Mouse (Mus musculus): ENCODE measurements around the gene Sema3a. TPM values are rescaled to one million over a fixed set of nuclear protein-coding genes. Genes with fewer than 3 reads are reported as not detected.

The Sema3a gene
- polyA plus RNA-seq, 1 experiment from 2014 or later, result 20.3 TPM

GRCm38 (mm10) chr5:13525597-13525996, 400.4 kb downstream of the Sema3a start:
- ATAC-seq (replicated peaks; ENCODE audit: low FRiP score) (no peak), DNase-seq (ENCODE audit: low spot score) (no peak)
- Histone ChIP-seq H3K4me2 (ENCODE audit: low read depth, low read length, severe bottlenecking) (no peak overlapping the region), H3K4me1 (replicated peaks; ENCODE audit: control insufficient read depth, insufficient read depth, low read length) (peaks cover 6% of the 10 kb centered on the region; the same call in 1 of the 2 replicates), H3K4me3 (ENCODE audit: low read depth, low read length) (no peak overlapping the region), H3K9ac (ENCODE audit: low read length) (no peak overlapping the region), H3K27ac (ENCODE audit: low read depth, low read length) (no peak overlapping the region), H3K36me3 (ENCODE audit: control insufficient read depth, insufficient read depth, low read length) (no peaks in the 10 kb centered on the region), H3K27me3 (ENCODE audit: control insufficient read depth, insufficient read depth, low read length) (no peaks in the 10 kb centered on the region), H3K9me3 (ENCODE audit: control insufficient read depth, low read length) (no peaks in the 10 kb centered on the region)
- WGBS, result 62% methylated on average over 3 of the region's 3 CpGs

- Histone ChIP-seq H3K27me3 (ENCODE audit: control insufficient read depth, insufficient read depth, low read length) (peaks cover 3% of the 10 kb centered on the region; the same call in 1 of the 2 replicates), H3K36me3 (ENCODE audit: control insufficient read depth, insufficient read depth, low read length) (no peaks in the 10 kb centered on the region), H3K9me3 (ENCODE audit: control insufficient read depth, low read length) (no peaks in the 10 kb centered on the region), H3K4me2 (ENCODE audit: low read depth, low read length, severe bottlenecking) (no peak overlapping the region), H3K4me3 (ENCODE audit: low read depth, low read length) (no peak overlapping the region), H3K9ac (ENCODE audit: low read length) (no peak overlapping the region), H3K27ac (ENCODE audit: low read depth, low read length) (no peak overlapping the region; the same call in 1 of the 2 replicates), H3K4me1 (replicated peaks; ENCODE audit: control insufficient read depth, insufficient read depth, low read length) (peaks cover 6% of the 10 kb centered on the region; the same call in 1 of the 2 replicates)
- no peak for ATAC-seq (replicated peaks; ENCODE audit: low FRiP score)
- WGBS, result 2% methylated on average over 7 of the region's 7 CpGs
- DNase-seq (ENCODE audit: low spot score), result peak; percentile 52
These were observed 401.8 kb downstream of the Sema3a start for GRCm38 (mm10) chr5:13527037-13527464.

GRCm38 (mm10) chr5:13529226-13529625, 404.0 kb downstream of the Sema3a start:
- WGBS, result 4% methylated on average over 4 of the region's 4 CpGs
- no peaks in the 10 kb centered on the region for H3K36me3 ChIP-seq (ENCODE audit: control insufficient read depth, insufficient read depth, low read length)
- no peaks in the 10 kb centered on the region for H3K9me3 ChIP-seq (ENCODE audit: control insufficient read depth, low read length)
- peaks cover 6% of the 10 kb centered on the region; the same call in 1 of the 2 replicates for H3K4me1 ChIP-seq (replicated peaks; ENCODE audit: control insufficient read depth, insufficient read depth, low read length)
- no peak overlapping the region for H3K4me2 ChIP-seq (ENCODE audit: low read depth, low read length, severe bottlenecking)
- DNase-seq (ENCODE audit: low spot score) (peak; percentile 57), ATAC-seq (replicated peaks; ENCODE audit: low FRiP score) (peak; percentile 94)
- H3K27me3 ChIP-seq (ENCODE audit: control insufficient read depth, insufficient read depth, low read length), result peaks cover 6% of the 10 kb centered on the region; the same call in 1 of the 2 replicates
- no peak overlapping the region for H3K27ac ChIP-seq (ENCODE audit: low read depth, low read length)
- no peak overlapping the region for H3K9ac ChIP-seq (ENCODE audit: low read length)
- no peak overlapping the region for H3K4me3 ChIP-seq (ENCODE audit: low read depth, low read length)

- Histone ChIP-seq H3K4me2 (ENCODE audit: low read depth, low read length, severe bottlenecking) (no peak overlapping the region), H3K27me3 (ENCODE audit: control insufficient read depth, insufficient read depth, low read length) (no peaks in the 10 kb centered on the region; the same call in 1 of the 2 replicates), H3K36me3 (ENCODE audit: control insufficient read depth, insufficient read depth, low read length) (no peaks in the 10 kb centered on the region), H3K27ac (ENCODE audit: low read depth, low read length) (no peak overlapping the region), H3K9me3 (ENCODE audit: control insufficient read depth, low read length) (no peaks in the 10 kb centered on the region), H3K4me1 (replicated peaks; ENCODE audit: control insufficient read depth, insufficient read depth, low read length) (no peaks in the 10 kb centered on the region), H3K9ac (ENCODE audit: low read length) (no peak overlapping the region), H3K4me3 (ENCODE audit: low read depth, low read length) (no peak overlapping the region)
- no peak for ATAC-seq (replicated peaks; ENCODE audit: low FRiP score)
- WGBS, result 8% methylated on average over 2 of the region's 2 CpGs
- DNase-seq (ENCODE audit: low spot score), result peak; percentile 52
These were observed 422.4 kb downstream of the Sema3a start for GRCm38 (mm10) chr5:13547472-13548209.

GRCm38 (mm10) chr5:13548210-13548554, 423.0 kb downstream of the Sema3a start:
- Histone ChIP-seq H3K27ac (ENCODE audit: low read depth, low read length) (no peak overlapping the region), H3K9me3 (ENCODE audit: control insufficient read depth, low read length) (no peaks in the 10 kb centered on the region), H3K27me3 (ENCODE audit: control insufficient read depth, insufficient read depth, low read length) (no peaks in the 10 kb centered on the region; the same call in 1 of the 2 replicates), H3K4me3 (ENCODE audit: low read depth, low read length) (no peak overlapping the region), H3K36me3 (ENCODE audit: control insufficient read depth, insufficient read depth, low read length) (no peaks in the 10 kb centered on the region), H3K4me2 (ENCODE audit: low read depth, low read length, severe bottlenecking) (no peak overlapping the region), H3K4me1 (replicated peaks; ENCODE audit: control insufficient read depth, insufficient read depth, low read length) (no peaks in the 10 kb centered on the region), H3K9ac (ENCODE audit: low read length) (no peak overlapping the region)
- 21% methylated on average over 1 of the region's 1 CpGs for WGBS
- DNase-seq (ENCODE audit: low spot score) (no peak), ATAC-seq (replicated peaks; ENCODE audit: low FRiP score) (no peak)

GRCm38 (mm10) chr5:13549080-13549479, 423.9 kb downstream of the Sema3a start:
- H3K9ac ChIP-seq (ENCODE audit: low read length), result no peak overlapping the region
- no peaks in the 10 kb centered on the region for H3K4me1 ChIP-seq (replicated peaks; ENCODE audit: control insufficient read depth, insufficient read depth, low read length)
- ATAC-seq (replicated peaks; ENCODE audit: low FRiP score) (no peak), DNase-seq (ENCODE audit: low spot score) (no peak)
- H3K36me3 ChIP-seq (ENCODE audit: control insufficient read depth, insufficient read depth, low read length), result no peaks in the 10 kb centered on the region
- no peaks in the 10 kb centered on the region; the same call in 1 of the 2 replicates for H3K27me3 ChIP-seq (ENCODE audit: control insufficient read depth, insufficient read depth, low read length)
- WGBS, result 86% methylated on average over 5 of the region's 5 CpGs
- H3K27ac ChIP-seq (ENCODE audit: low read depth, low read length), result no peak overlapping the region
- H3K4me3 ChIP-seq (ENCODE audit: low read depth, low read length), result no peak overlapping the region
- no peak overlapping the region for H3K4me2 ChIP-seq (ENCODE audit: low read depth, low read length, severe bottlenecking)
- no peaks in the 10 kb centered on the region for H3K9me3 ChIP-seq (ENCODE audit: control insufficient read depth, low read length)

- H3K9ac ChIP-seq (ENCODE audit: low read length), result no peak overlapping the region
- H3K9me3 ChIP-seq (ENCODE audit: control insufficient read depth, low read length), result no peaks in the 10 kb centered on the region
- H3K27me3 ChIP-seq (ENCODE audit: control insufficient read depth, insufficient read depth, low read length), result no peaks in the 10 kb centered on the region; the same call in 1 of the 2 replicates
- no peak overlapping the region for H3K4me2 ChIP-seq (ENCODE audit: low read depth, low read length, severe bottlenecking)
- ATAC-seq (replicated peaks; ENCODE audit: low FRiP score), result no peak
- no peaks in the 10 kb centered on the region for H3K36me3 ChIP-seq (ENCODE audit: control insufficient read depth, insufficient read depth, low read length)
- H3K4me3 ChIP-seq (ENCODE audit: low read depth, low read length), result no peak overlapping the region
- WGBS, result 56% methylated on average over 1 of the region's 1 CpGs
- DNase-seq (ENCODE audit: low spot score), result no peak
- H3K4me1 ChIP-seq (replicated peaks; ENCODE audit: control insufficient read depth, insufficient read depth, low read length), result no peaks in the 10 kb centered on the region
- no peak overlapping the region for H3K27ac ChIP-seq (ENCODE audit: low read depth, low read length)
These were observed 425.7 kb downstream of the Sema3a start for GRCm38 (mm10) chr5:13550953-13551352.

- no peak overlapping the region for H3K4me2 ChIP-seq (ENCODE audit: low read depth, low read length, severe bottlenecking)
- H3K4me3 ChIP-seq (ENCODE audit: low read depth, low read length), result no peak overlapping the region
- ATAC-seq (replicated peaks; ENCODE audit: low FRiP score) (peak; percentile 65), DNase-seq (ENCODE audit: low spot score) (peak; percentile 47)
- H3K36me3 ChIP-seq (ENCODE audit: control insufficient read depth, insufficient read depth, low read length), result no peaks in the 10 kb centered on the region
- H3K9ac ChIP-seq (ENCODE audit: low read length), result no peak overlapping the region
- WGBS, result 16% methylated on average over 4 of the region's 4 CpGs
- no peaks in the 10 kb centered on the region for H3K27me3 ChIP-seq (ENCODE audit: control insufficient read depth, insufficient read depth, low read length)
- H3K4me1 ChIP-seq (replicated peaks; ENCODE audit: control insufficient read depth, insufficient read depth, low read length), result no peaks in the 10 kb centered on the region
- no peaks in the 10 kb centered on the region for H3K9me3 ChIP-seq (ENCODE audit: control insufficient read depth, low read length)
- H3K27ac ChIP-seq (ENCODE audit: low read depth, low read length), result no peak overlapping the region
These were observed 432.0 kb downstream of the Sema3a start for GRCm38 (mm10) chr5:13557257-13557656.

- no peak overlapping the region for H3K9ac ChIP-seq (ENCODE audit: low read length)
- no peaks in the 10 kb centered on the region for H3K9me3 ChIP-seq (ENCODE audit: control insufficient read depth, low read length)
- H3K36me3 ChIP-seq (ENCODE audit: control insufficient read depth, insufficient read depth, low read length), result no peaks in the 10 kb centered on the region
- ATAC-seq (replicated peaks; ENCODE audit: low FRiP score) (no peak), DNase-seq (ENCODE audit: low spot score) (no peak)
- H3K4me3 ChIP-seq (ENCODE audit: low read depth, low read length), result no peak overlapping the region
- no peaks in the 10 kb centered on the region for H3K27me3 ChIP-seq (ENCODE audit: control insufficient read depth, insufficient read depth, low read length)
- WGBS, result 73% methylated on average over 3 of the region's 3 CpGs
- no peak overlapping the region for H3K4me2 ChIP-seq (ENCODE audit: low read depth, low read length, severe bottlenecking)
- no peak overlapping the region for H3K27ac ChIP-seq (ENCODE audit: low read depth, low read length)
- H3K4me1 ChIP-seq (replicated peaks; ENCODE audit: control insufficient read depth, insufficient read depth, low read length), result no peaks in the 10 kb centered on the region
These were observed 448.7 kb downstream of the Sema3a start for GRCm38 (mm10) chr5:13573867-13574266.
